Comparison of ENCODE assay signal across 8 mouse cellular contexts in the genomic region with DNA sequence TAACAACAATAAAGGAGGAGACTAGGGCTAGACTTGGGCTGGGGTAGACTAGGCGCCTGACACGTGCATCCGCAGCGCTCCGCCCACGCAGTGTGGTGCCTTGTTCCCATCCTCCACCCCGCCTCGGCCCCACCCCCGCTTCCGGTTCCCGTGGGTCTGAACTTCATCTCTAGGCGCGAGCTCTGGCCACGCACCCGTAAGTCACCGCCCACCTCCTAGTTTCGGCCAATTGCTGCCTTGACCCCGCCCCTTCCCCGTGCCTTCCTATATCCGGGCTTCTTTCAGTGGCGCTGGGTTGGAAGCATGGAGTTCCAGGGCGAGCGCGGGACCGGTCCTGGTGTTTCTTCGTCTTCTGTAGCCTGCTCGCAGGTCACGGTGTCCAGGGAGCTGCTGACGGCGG. TPM values are rescaled to one million over a fixed set of nuclear protein-coding genes. Genes with fewer than 3 reads are reported as not detected.
DNase-seq lines count a peak whose midpoint lies in the region; ATAC-seq lines count a peak whose summit lies in the region.

A gene (plus strand): TSS at position 266 of the 400 bp plus-strand sequence.

- ATAC-seq in megakaryocyte progenitor cell, adult 5-6 weeks (replicated peaks; ENCODE audit: poor library complexity), result peak; percentile 93

- peak; percentile 98 for DNase-seq in adipocyte (ENCODE audit: low spot score)
- DNase-seq in embryo, embryonic 10 days (ENCODE audit: low spot score), result peak; percentile 97
- DNase-seq in gastrocnemius, postnatal 10 days, result peak; percentile 94
- peak; percentile 98 for DNase-seq in induced T-regulatory cell, adult 2 months (ENCODE audit: low read depth)
- DNase-seq in left cerebral cortex, adult 9 months (ENCODE audit: low spot score in 2 of 2), result peak; percentile 93 to 98
- DNase-seq in right cerebral cortex, postnatal 14 days, result peak; percentile 96
- DNase-seq in urinary bladder, postnatal 36 days (ENCODE audit: low spot score in 2 of 2), result peak; percentile 95 to 97

RNA-seq across cellular contexts. Expression of the gene that starts here (rescaled TPM):
- total RNA-seq in gastrocnemius, postnatal 10 days (2021), result under 1 TPM; 0.78 to 0.90 TPM
- 0.88 and 1.2 TPM in 2 replicates for total RNA-seq in megakaryocyte progenitor cell, adult 5-6 weeks (2015)
- 0.87 and 1.0 TPM in 2 replicates for total RNA-seq in megakaryocyte progenitor cell, adult 5-6 weeks (2017)

Comparison
In these comparisons a context has a peak if more than half of its experiments do, and no peak if none do; other contexts are left out.
1. Peak in every context shown above with its lines: DNase-seq and ATAC-seq.
2. Peak in DNase-seq in gastrocnemius, postnatal 10 days; RNA of the gene not detected or under 1 TPM.